Mouse (Mus musculus) MEL (cell line): ENCODE data around the gene Gm10961.

ENCODE experiments used
- POLR2A ChIP-seq, 2 experiments: IDR thresholded peaks; 2 replicates each; pipeline ENCODE4 v1.6.1; 2011 to 2012; ENCODE audit warnings: low read length in 2 of 2, mild to moderate bottlenecking in 2 of 2, control low read depth in 1 of 2, improper control_type of control experiment in 1 of 2, low read depth in 1 of 2, moderate library complexity in 1 of 2; ENCODE audit not compliant: control insufficient read depth in 1 of 2, insufficient read depth in 1 of 2, poor library complexity in 1 of 2
- POLR2AphosphoS5 ChIP-seq: IDR thresholded peaks from 2 replicates; pipeline ENCODE4 v1.6.1; 2012; ENCODE audit warnings: low read depth, borderline replicate concordance, mild to moderate bottlenecking, inconsistent platforms, low read length, moderate library complexity, mixed read lengths
- RCOR1 ChIP-seq: IDR thresholded peaks from 2 replicates; pipeline ENCODE4 v1.6.1; 2012; ENCODE audit warnings: low read depth, mild to moderate bottlenecking, inconsistent platforms, low read length, improper control_type of control experiment

DNA sequence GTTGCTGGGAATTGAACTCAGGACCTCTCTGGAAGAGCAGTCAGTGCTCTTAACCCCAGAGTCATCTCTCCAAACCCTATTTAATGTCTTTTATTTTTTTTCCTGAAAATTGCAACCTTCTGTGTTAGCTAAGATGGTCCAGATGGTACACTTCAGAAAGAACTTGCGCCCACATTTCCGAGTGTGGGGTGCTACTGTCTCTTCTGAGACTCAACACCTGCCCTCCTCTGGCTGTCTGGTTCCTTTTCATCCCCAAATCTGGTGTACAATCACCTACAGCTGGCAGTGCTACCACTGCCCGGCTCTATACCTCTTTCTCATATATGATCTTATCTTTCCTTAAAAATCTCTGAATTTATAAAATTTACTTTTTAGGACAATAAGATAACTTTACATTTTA is 21.8 kb downstream of the Gm10961 start:
- TF ChIP-seq POLR2A (IDR thresholded peaks at IDR 0.05; ENCODE audit: control insufficient read depth in 1 of 2, insufficient read depth in 1 of 2, low read depth in 1 of 2, low read length in 2 of 2, poor library complexity in 1 of 2) (no peak), POLR2AphosphoS5 (no peak), RCOR1 (no peak)
